Mouse (Mus musculus): ENCODE results near the gene Syt9.
A peak's percentile ranks its signal among the peaks of the same experiment; 100 is the strongest.

Gene Syt9

DNA sequence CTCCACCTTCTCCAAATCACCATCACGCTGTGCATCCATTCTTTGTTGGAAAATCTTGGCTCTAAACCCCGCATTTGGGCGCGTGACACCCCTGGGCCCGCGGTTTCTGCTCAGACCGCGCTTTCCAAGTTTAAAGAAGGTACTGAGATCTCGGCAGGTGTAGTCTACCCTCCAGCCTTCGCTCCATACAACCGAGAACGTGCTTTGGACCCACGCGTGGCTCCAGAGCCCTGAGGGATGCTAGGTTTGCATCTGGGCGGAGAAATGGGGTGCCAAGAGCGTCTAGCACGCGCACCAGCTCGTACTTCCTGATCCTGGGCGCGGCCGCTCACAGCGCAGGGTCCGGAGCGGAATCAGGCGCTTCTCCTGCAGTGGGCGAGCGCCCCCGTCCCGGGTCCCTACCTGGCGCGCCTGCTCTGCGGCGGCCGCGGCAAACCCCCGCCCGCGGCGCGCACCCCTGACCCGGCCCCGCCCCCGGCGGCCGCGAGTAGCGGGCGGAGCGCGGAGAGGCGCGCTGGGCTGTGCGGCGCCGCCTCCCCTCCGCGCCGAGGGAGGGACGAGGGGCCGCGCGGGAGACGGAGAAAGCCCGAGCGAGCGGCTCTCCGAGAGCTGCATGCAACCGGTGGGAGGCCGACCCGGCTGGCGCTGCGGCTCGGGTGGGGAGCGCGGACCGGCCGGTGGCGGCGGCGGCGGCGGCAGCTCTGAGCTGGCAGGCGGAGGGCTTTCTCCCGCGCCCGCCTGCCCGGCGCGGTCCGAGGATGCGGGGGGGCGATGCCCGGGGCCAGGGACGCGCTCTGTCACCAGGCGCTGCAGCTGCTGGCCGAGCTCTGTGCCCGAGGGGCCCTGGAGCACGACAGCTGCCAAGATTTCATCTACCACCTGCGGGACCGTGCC, at the start of gene Syt9:
Syt9 (plus strand) TSS at position 497 of the 894 bp plus-strand sequence.
- peak; percentile 30 to 52 for DNase-seq

DNA sequence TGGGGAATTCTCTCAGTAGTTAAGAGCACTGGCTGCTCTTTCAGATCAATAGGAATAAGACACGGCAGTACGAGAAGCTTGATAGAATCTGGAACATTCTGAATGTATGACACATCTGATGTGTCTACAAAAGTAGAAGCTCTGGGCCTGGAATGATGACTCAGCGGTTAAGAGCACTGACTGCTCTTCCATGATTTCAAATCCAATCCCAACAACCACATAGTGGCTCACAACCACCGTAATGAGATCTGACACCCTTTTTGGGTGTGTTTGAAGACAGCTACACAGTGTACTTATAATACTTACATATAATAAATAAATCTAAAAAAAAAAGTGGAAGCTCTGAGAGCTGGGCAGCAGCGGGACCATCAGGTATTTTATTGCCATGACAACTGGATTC, 31.5 kb upstream of the Syt9 start:
- no peak for DNase-seq

DNA sequence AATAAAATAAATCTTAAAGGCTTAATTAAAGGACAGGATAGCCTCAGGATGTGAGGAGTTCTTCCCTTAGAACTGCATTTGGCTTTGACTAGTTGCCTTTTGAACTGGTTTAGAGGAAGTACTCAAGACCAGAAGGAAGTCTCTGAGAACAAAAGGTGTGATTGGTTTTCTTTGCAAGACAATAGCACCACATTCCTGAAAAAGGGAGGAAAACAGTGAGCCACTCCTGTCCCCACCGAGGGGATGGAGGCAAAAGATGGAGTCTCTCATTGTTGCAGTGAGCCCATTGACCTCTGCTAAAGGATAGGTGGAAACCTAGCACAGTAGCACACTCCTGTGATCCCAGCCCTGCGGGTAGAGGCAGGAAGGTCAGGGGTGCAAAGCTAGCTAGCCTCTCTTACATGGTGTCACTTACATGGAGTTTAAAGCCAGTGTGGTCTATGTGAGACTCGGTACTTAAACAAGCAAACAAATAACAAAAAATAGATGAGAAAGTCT, 30.9 kb upstream of the Syt9 start:
- DNase-seq, result no peak

DNA sequence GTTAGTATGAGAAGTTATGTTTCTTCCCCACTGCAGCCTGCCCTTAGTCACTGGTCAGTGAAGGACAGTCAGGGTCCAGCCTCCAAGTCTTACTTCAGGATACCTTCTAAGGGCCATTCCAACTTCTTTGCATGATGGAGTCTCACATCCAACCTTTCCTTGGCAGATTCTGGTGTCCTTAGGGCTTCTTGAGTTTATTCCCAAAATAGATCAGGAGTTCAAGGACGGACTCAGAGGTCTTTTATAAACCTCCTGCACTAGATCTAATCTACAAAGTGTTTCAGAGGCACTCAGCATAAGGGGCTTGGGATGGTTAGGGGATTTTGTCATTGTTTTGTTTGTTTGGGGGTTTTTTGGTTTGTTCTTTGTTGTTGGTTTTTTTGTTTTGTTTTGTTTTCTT, 30.3 kb upstream of the Syt9 start:
- DNase-seq, result no peak

DNA sequence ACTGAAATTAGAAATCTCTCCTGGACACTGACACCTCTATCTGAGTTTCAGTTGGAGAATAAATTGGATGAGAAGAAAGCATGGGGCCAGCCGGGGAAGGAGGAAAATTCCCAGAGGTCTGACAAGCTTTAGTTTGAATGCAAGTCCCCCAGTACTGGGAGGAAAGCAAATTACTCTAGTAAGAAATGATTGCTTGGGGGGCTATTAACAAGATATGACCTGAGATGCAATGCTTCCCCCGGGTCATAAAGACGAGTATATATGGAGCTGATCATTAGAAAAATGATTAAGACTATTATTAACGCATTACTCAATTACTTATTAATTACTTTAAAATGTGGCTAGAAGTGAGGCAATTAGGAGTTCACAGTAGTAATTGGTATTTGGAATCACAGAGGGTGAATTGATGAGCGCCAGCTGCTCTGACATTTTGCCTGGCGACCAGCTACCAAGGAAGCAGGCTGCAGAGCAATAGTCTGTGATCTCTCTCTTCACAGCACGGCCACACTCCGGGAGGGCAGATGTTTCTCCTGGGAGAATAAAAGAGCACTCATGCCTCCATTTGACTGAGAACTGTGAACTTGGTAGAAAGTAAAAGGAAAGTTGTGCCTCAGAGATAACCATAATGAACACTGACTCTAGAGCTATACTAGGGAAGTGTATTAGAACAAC, 28.9 kb upstream of the Syt9 start:
- DNase-seq, result no peak

DNA sequence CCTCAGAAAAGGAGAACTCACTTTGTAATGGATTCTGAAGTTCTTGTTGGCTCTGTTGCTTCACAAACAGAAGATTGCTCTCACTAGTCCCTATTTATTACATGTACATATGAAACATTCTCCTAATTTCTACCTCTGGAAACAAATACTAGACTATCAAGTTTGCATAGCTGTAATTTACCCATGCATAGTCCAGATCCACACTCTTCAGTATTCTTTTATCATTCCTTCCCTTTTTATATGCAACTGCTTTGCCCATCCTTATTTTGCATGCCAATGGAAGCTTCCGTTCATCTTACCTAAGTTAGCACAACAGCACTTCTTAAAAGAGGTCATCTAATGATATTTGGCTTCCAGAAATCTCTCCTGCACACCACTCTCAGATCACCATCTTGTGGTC, 21.3 kb upstream of the Syt9 start:
- DNase-seq, result no peak

DNA sequence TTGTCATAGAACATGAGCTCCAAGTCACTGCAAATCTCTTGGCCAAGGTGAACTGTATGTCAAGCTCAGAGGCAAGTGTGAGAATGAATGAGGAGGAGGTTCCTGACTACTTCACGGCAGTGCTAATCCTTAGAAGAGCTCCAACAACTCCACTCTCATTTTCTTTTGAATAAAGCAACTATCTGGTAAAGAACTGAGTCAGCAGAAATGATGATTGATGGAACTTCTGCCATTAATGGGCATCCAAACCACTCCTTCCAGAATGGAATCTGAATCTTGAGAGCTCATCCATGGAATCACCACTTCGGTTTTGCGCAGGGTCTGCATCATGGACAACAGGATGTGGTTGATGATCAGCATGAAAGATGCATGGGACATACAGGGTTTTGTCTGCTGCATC, 8.4 kb upstream of the Syt9 start:
- no peak for DNase-seq

DNA sequence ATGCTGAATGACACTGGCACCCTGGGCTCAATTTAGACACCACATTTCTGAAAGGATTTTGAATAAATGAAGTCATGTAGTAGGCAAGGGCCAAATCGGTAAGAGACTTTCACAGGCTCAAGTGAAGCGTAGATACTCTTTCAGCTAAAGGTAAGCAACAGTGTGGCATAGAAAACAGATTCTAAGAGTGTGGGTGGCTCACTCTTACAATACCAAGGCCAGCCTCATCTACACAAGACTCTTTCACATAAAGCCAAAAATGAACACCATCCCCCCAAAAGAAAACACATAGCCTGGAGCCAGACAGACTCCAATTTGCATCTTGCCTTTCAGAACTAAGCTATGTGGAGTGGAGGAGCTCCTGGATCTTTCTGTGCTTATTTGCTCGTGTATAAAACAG, 7.9 kb upstream of the Syt9 start:
- DNase-seq, result no peak

DNA sequence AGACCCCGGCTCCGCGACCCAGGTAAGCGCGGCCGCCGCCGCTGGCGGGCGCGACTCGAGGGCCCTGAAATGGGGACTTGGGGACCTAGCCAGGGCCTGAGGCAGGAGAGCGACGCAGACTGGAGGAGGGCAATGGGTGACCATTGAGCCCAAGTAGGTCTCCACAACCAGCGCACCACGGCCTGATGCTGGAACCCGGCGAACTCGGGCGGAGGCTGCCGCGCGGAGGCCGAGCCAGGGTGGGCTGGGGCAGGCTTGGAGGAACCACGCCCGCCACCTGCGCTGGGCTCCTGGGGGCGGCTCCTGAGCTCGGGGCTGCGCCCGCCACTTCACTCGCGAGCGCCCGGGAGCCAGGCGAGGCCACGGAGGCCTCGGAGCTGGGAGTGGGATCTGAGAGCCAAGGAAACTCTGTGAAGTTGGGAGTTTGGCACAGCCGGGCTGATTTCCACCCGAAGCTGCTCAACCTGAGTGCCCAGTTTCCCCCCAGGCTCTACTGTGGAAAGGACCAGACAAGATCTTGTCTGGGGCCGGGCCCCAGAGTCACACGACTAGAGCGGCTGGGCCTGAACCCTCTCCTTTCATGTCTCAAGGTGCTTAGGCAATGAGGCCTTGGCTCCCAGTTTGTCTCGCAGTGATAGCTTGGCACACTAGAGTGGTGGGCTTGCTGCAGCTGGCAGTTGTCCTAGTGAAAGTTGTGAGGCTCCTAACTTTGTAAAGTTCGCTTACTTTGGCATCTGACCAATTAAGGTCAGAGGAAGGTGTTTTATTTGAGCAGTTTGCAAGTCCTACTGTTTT, 795 bp downstream of the Syt9 start:
- peak in 1 of 2 experiments; percentile 4 for DNase-seq

DNA sequence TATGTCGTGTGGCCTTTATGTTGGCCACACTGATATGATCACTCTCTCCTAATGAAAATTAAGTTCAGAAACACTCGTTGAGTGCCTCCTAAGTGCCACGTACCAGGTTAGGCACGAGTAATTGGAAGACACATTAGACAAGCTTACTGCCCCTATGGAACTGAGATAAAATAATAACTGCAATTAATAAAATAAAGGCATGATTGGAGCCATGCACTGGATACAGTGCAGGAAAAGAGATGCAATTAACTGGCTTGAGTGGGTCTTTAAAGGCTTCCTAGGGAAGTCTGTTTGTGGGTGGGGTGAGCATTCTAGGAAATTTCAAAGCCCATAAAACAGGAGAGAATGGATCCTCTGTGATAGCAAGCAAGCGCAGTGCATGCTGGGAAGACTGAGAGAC, 10.0 kb downstream of the Syt9 start:
- no peak for DNase-seq

DNA sequence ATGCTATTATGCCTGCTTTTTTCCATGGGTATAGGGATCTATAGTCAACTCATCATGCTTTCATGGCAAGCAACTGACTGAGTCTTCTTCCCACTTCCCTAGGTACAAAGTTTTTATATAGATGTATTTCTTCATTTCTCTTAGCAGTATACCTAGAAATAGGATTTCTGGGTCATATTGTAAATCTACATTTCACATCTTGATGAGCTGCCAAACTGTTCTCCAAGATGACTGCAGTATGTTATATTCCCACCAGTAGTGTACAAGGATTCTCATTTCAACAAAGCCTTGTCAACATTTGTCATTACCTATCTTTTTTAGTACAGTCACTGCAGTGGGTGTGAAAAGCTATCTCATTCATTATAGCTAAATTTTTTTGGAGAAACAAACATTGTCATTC, 19.1 kb downstream of the Syt9 start:
- no peak for DNase-seq

DNA sequence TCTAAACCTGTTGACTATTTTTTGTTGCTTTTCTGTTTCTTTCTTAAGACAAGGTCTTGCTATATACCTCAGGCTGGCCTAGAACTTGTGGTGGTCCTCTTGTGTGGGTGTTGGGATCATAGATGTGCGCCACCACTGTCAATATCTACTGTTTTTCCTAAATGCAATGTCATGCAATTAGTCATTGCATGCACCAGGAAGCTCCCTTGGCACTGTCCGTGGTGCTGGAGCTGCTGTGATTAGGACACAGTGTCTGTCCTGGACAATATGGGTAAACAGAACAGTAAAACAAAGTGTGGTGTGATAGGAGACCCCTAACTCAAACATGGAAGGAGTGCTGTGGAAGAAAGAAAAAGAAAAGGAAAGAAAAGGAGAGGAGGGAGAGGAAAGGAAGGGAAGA, 22.2 kb downstream of the Syt9 start:
- DNase-seq, result peak in 1 of 2 experiments; percentile 13

DNA sequence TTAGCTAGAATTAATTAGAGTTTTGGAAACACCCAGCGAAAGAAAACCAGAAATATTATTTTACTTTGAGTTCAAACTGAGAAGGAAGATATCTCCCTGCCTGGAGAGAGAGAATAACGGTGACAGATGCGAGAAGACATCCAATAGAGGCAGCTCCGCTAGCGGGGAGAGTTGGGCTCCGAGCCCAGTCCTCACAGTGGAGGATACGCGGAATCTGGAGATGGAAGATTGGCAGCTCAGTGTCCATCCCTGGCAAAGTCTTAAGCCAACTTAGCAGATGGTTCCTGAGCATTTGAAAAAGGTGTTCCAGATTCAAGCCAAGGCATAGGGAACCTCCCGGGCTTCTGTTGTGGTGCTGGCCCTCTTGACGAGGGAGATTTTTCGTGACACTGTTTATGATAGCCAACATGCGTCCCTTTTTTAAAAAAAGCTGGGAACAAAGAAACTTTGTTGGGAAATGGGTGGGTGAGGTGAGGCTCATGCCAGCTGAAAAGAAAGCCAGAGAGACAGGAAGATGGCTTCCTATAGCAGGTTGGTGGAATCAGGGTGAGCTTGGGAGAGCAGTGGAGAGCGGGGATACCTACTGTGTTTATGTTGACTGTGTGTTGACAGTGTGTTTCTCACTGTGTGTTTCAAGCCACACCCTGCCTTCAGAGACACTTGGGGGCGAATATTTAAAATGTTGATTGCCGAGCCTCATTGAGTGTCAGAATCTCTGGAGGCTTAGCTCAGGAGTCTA, 29.7 kb downstream of the Syt9 start:
- no peak for DNase-seq

DNA sequence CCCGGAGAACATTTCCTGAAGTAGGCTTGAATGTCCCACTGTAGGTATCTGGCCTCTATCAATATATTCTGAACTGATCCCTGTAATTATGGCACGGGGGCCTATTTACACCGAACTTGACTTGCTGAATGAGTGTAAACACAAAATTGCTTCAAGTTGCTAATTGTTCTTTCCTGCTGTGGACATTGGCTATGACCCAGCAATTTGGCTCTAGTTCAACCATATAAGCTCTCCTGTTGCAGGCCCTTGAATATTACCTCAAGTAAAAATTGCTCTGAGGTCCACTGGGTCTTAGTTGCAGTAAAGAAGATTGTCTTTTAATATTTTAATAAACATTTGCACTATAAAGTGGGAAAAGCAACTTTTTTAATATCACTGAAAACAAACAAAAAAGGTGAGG, 32.7 kb downstream of the Syt9 start:
- no peak for DNase-seq

DNA sequence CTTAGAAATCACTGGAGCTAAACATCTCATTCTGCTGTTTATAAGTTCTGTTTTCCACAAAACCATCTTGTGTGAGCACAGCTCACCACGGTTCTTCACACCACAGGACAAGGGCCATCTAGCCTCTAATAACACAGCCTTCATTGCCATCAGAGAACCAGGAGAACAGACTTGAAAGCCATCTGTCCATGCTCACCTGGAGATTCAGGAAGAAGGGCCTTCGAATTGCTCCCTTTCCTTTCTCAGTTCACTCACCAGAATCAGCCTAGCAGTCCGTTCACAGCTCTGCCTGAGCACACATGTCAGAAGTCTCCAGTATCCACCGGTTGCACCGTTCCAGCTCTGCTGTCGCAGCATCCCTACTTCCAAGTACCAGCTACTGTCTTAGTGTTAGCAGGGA, 44.4 kb downstream of the Syt9 start:
- DNase-seq, result no peak

DNA sequence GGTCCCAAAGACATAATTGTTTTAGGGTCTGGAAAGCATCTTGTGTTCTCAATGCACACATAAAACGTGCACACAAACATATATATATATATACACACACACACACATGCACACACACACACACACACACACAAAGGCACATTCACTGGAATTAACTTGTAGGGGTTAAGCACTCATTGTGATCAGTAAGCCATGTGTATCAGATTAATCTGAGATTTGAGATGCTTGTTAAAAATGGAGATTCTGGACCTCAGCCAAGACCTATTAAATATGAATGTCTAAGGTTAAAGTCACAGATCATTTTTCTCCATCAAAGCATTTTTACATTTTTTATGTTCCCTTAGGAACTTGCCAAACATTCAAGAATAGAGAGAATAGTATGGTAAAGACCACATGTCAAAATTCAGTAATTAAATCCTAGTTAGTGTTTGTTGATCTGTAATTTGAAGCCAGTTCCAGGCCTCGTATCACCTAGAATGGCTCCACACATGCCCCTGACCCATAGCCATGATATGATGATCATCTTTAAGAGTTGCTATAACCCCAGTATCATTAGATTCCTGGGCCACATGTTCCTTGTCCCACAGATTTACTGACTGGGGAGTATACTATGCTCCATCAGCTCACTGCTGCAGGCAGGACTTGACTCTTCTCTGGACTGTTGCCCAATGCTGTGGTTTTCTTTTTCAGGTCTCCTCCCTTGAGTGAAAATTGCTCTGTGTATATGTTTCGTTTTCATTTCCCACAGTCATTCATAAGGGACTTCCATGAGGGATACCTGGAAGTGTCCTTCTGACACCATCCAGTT, 46.7 kb downstream of the Syt9 start:
- DNase-seq, result no peak

DNA sequence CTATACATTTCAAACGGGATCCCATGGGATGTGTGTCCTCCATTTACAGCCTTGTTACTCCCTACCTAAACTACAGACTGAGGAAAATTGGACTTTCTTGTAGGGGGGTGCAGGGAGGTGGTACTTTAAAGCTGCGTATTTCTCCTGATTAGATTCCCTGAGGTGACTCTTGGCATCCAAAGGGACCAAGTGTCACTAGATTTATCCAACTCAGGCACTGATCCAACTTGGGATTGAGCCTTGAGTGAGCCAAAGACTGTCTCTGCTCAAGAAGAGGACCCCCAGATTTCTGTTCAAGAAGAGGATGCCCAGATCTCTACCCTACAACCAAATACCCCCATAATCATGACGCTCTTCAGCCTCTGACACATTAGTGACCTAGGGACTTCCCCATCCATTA, 66.9 kb downstream of the Syt9 start:
- DNase-seq, result no peak

DNA sequence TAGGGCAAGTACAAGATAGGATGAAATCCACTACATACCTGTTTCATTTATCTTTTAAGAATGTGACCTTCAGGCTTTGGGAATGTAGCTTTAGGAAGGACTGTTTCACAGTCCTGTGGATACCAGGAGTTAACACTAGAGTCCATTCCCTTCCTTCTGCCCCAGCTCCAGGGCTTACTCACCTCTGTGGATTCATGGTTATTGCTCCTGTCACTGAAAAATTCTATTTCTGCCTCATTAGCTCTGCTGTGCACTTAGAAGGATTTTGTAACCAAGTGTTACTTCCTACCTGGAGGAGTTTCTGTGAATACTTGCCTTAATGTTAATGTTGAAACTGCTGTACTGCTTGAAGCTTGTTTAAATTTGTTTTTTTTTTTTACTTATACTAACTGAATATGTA, 74.1 kb downstream of the Syt9 start:
- no peak for DNase-seq

DNA sequence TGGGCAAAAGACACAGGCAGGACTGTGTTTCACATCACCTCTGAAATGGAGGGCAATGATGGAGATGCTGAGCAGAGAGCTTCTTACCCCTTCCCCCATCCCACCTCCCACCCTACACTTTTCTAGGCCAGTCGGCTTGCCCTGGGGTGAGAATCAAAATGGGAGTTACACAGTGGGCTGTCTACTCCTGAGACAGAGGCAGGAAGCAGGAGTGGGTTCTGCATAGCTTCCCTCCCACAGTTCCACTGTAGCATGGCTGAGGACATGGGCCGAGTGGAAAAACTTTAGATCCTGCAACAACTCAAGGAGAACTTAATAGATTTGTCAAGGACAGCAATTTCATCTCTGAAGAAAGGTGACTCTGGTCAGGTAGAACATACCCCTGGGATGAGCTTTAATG, 84.1 kb downstream of the Syt9 start:
- no peak for DNase-seq

DNA sequence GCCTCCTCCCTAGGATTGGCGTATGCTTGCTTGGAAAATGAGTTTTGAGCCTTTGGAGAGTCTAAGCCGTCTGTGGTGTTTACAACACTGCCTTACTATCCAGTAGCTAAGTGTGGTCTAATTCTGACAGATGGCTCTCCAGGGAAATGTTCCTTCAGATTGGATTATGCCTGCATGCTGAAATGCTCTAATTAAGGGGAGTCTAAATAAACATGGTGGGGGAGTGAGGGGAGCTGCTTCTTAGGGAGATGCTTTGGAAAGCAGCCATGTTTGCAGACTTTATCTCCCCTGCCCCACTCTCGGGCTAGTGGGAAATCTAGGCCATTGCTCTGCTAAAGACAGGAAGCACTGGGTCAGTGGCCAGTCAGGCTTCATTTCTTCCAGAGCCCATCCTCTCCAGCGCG, 84.6 kb downstream of the Syt9 start:
- DNase-seq, result peak in 1 of 2 experiments; percentile 40

DNA sequence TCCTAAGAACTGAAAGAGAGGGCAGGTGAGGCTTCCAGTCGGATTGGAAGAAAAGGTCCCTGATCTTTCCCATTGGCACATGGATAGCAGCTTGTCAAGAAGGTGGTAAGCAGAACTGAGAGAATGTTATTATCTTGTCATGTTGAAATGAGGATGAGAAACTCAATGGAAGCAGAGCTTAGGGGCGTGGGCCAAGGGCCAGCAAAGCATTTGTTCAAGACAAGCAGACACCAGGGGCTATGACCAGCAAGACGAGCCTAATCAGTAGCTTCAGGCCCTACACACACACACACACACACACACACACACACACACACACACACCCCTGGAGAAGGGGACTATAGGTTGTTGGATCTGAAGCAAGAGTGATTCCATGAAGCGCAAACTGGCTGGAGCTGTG, 90.6 kb downstream of the Syt9 start:
- DNase-seq, result no peak

Measured in kidney, postnatal 25 days (tissue).